Mouse (Mus musculus) CH12.LX (cell line): ENCODE results near the gene Wdr90. TPM values are rescaled to one million over a fixed set of nuclear protein-coding genes. Genes with fewer than 3 reads are reported as not detected.

Experiments used
- DNase-seq: peaks from one replicate; pipeline ENCODE4 v3.0.0-alpha.2; 2013; ENCODE audit errors: extremely low read depth
- H3K27ac ChIP-seq: 2 replicates; pipeline ENCODE4 v1.5.1; 2012; ENCODE audit warnings: low read depth, mild to moderate bottlenecking, control low read depth, moderate library complexity; ENCODE audit not compliant: insufficient read depth
- H3K27me3 ChIP-seq: replicated peaks from 2 replicates; pipeline ENCODE3; 2012; ENCODE audit warnings: inconsistent platforms
- H3K36me3 ChIP-seq, 2 experiments: replicated peaks in 1 of 2; 2 replicates each; pipeline versions ENCODE3 to v1.6.1; 2012; ENCODE audit warnings: inconsistent platforms in 1 of 2, low read length in 1 of 2, mild to moderate bottlenecking in 1 of 2, mixed read lengths in 1 of 2, moderate library complexity in 1 of 2; ENCODE audit not compliant: control insufficient read depth in 1 of 2, insufficient read depth in 1 of 2
- H3K4me1 ChIP-seq, 2 experiments: 2 replicates each; pipeline ENCODE4 v1.6.1; 2012; ENCODE audit warnings: inconsistent platforms in 1 of 2, moderate library complexity in 1 of 2; ENCODE audit not compliant: insufficient read depth in 2 of 2, control insufficient read depth in 1 of 2
- H3K4me2 ChIP-seq: 2 replicates; pipeline ENCODE4 v1.6.1; 2012; ENCODE audit warnings: low read depth, mild to moderate bottlenecking, control low read depth; ENCODE audit not compliant: poor library complexity, insufficient read depth, severe bottlenecking
- H3K4me3 ChIP-seq, 3 experiments: fragments of 150-350 bp in 1 of 3; sonication (generic) in 1 of 3; replicated peaks in 1 of 3; 2 replicates each; pipeline versions ENCODE3 to v1.5.1; 2011 to 2012; ENCODE audit warnings: low read depth in 2 of 3, low read length in 2 of 3, mild to moderate bottlenecking in 2 of 3, moderate library complexity in 2 of 3, control low read depth in 1 of 3, improper control_type of control experiment in 1 of 3, inconsistent platforms in 1 of 3, mixed read lengths in 1 of 3; ENCODE audit not compliant: poor library complexity in 1 of 3
- H3K79me2 ChIP-seq: replicated peaks from 2 replicates; pipeline ENCODE4 v1.6.1; 2012; ENCODE audit warnings: mild to moderate bottlenecking, moderate library complexity; ENCODE audit not compliant: control insufficient read depth, poor library complexity, insufficient read depth, severe bottlenecking; ENCODE audit errors: extremely low read depth
- H3K9ac ChIP-seq: 2 replicates; pipeline ENCODE4 v1.6.1; 2012; ENCODE audit warnings: low read depth, mild to moderate bottlenecking, control low read depth, moderate library complexity; ENCODE audit not compliant: insufficient read depth
- H3K9me3 ChIP-seq: replicated peaks from 2 replicates; pipeline ENCODE3; 2012; ENCODE audit warnings: low read length, inconsistent platforms, mixed read lengths
- CHD1 ChIP-seq: IDR thresholded peaks from 2 replicates; pipeline ENCODE4 v1.6.1; 2012; ENCODE audit warnings: low read depth, low read length, improper control_type of control experiment, inconsistent platforms
- E2F4 ChIP-seq: IDR thresholded peaks from 2 replicates; pipeline ENCODE4 v1.6.1; 2011; ENCODE audit warnings: low read depth, low read length, improper control_type of control experiment; ENCODE audit not compliant: insufficient replicate concordance
- ELF1 ChIP-seq: IDR thresholded peaks from 2 replicates; pipeline ENCODE4 v1.6.1; 2014; ENCODE audit warnings: low read depth, mild to moderate bottlenecking, inconsistent platforms, low read length, improper control_type of control experiment
- EP300 ChIP-seq: IDR thresholded peaks from 2 replicates; pipeline ENCODE4 v1.6.1; 2011; ENCODE audit warnings: low read length, improper control_type of control experiment
- GABPA ChIP-seq: IDR thresholded peaks from 2 replicates; pipeline ENCODE4 v1.6.1; 2012; ENCODE audit warnings: low read depth, low read length, improper control_type of control experiment, inconsistent platforms; ENCODE audit not compliant: insufficient replicate concordance
- IRF4 ChIP-seq: IDR thresholded peaks from 2 replicates; pipeline ENCODE4 v1.6.1; 2014; ENCODE audit warnings: low read depth, mild to moderate bottlenecking, inconsistent platforms, low read length, improper control_type of control experiment
- JUN ChIP-seq: IDR thresholded peaks from 2 replicates; pipeline ENCODE4 v1.6.1; 2011; ENCODE audit warnings: low read depth, mild to moderate bottlenecking, low read length, improper control_type of control experiment, moderate library complexity; ENCODE audit not compliant: insufficient read depth
- MAFK ChIP-seq: IDR thresholded peaks from 2 replicates; pipeline ENCODE4 v1.6.1; 2011; ENCODE audit warnings: low read length, improper control_type of control experiment; ENCODE audit not compliant: insufficient replicate concordance
- MAX ChIP-seq: IDR thresholded peaks from 2 replicates; pipeline ENCODE4 v1.6.1; 2011; ENCODE audit warnings: low read length, improper control_type of control experiment
- MXI1 ChIP-seq: IDR thresholded peaks from 2 replicates; pipeline ENCODE4 v1.6.1; 2011; ENCODE audit warnings: mild to moderate bottlenecking, low read depth, low read length, improper control_type of control experiment
- MYC ChIP-seq: IDR thresholded peaks from 2 replicates; pipeline ENCODE4 v1.6.1; 2011; ENCODE audit warnings: low read depth, mild to moderate bottlenecking, improper control_type of control experiment, low read length
- PAX5 ChIP-seq: IDR thresholded peaks from 2 replicates; pipeline ENCODE4 v1.6.1; 2012; ENCODE audit warnings: low read length, inconsistent platforms, mixed read lengths
- POLR2A ChIP-seq: IDR thresholded peaks from 2 replicates; pipeline ENCODE4 v1.6.1; 2011; ENCODE audit warnings: low read depth, mild to moderate bottlenecking, improper control_type of control experiment, low read length
- POLR2AphosphoS2 ChIP-seq: IDR thresholded peaks from 2 replicates; pipeline ENCODE4 v1.6.1; 2011; ENCODE audit warnings: low read depth, low read length, improper control_type of control experiment
- RAD21 ChIP-seq: IDR thresholded peaks from 2 replicates; pipeline ENCODE4 v1.6.1; 2011; ENCODE audit warnings: low read depth, mild to moderate bottlenecking, low read length, improper control_type of control experiment, moderate library complexity
- SIN3A ChIP-seq: IDR thresholded peaks from 2 replicates; pipeline ENCODE4 v1.6.1; 2012; ENCODE audit warnings: low read length, improper control_type of control experiment, inconsistent platforms
- SMC3 ChIP-seq: IDR thresholded peaks from 2 replicates; pipeline ENCODE4 v1.6.1; 2011; ENCODE audit warnings: low read depth, low read length, improper control_type of control experiment
- UBTF ChIP-seq: IDR thresholded peaks from 2 replicates; pipeline ENCODE4 v1.6.1; 2012; ENCODE audit warnings: low read depth, mild to moderate bottlenecking, inconsistent platforms, low read length, improper control_type of control experiment, moderate library complexity
- USF1 ChIP-seq: IDR thresholded peaks from 2 replicates; pipeline ENCODE4 v1.6.1; 2014; ENCODE audit warnings: low read depth, mild to moderate bottlenecking, inconsistent platforms, low read length, improper control_type of control experiment
- USF2 ChIP-seq: conservative IDR thresholded peaks from 2 replicates; pipeline ENCODE4 v1.6.1; 2011; ENCODE audit warnings: low read depth, low read length, improper control_type of control experiment
- ZKSCAN1 ChIP-seq: IDR thresholded peaks from 2 replicates; pipeline ENCODE4 v1.6.1; 2012; ENCODE audit warnings: low read depth, inconsistent platforms, low read length, improper control_type of control experiment, borderline replicate concordance
- ZMIZ1 ChIP-seq: IDR thresholded peaks from 2 replicates; pipeline ENCODE4 v1.6.1; 2012; ENCODE audit warnings: low read depth, mild to moderate bottlenecking, inconsistent platforms, low read length, improper control_type of control experiment
- dilution Hi-C: fragments of 300-500 bp; cut with MboI; formaldehyde crosslinking; loops from 2 replicates; pipeline ENCODE4 v1.14.3; 2020; ENCODE audit warnings: low sequenced_read_pairs; ENCODE audit not compliant: extremely low pct_unique_long_range_greater_than_20kb, extremely low pct_ligation_motif_present
- in situ Hi-C: fragments of 300-500 bp; cut with MboI; formaldehyde crosslinking; loops from 3 replicates; pipeline ENCODE4 v1.14.3; 2019; ENCODE audit warnings: low sequenced_read_pairs, low pct_ligation_motif_present, low pct_unique_long_range_greater_than_20kb, mixed read lengths
- polyA plus RNA-seq: library from polyadenylated mRNA; unstranded; fragments of >175 nt; gene quantifications from 2 replicates; pipeline ENCODE4 v1.2.1, GENCODE M21; 2012; ENCODE audit warnings: low read depth; ENCODE audit not compliant: insufficient read length
- total RNA-seq, 2 experiments: library from RNA; depleted of rRNA; stranded (reverse); fragments of 300-350 nt in 1 of 2; fragments of >200 nt in 1 of 2; gene quantifications; 2 replicates each; pipeline ENCODE4 v1.2.3; 2012 to 2014

The Wdr90 gene
- total and polyA plus RNA-seq, 3 experiments: 16.0 to 38.0 (median 23.8) TPM

DNA sequence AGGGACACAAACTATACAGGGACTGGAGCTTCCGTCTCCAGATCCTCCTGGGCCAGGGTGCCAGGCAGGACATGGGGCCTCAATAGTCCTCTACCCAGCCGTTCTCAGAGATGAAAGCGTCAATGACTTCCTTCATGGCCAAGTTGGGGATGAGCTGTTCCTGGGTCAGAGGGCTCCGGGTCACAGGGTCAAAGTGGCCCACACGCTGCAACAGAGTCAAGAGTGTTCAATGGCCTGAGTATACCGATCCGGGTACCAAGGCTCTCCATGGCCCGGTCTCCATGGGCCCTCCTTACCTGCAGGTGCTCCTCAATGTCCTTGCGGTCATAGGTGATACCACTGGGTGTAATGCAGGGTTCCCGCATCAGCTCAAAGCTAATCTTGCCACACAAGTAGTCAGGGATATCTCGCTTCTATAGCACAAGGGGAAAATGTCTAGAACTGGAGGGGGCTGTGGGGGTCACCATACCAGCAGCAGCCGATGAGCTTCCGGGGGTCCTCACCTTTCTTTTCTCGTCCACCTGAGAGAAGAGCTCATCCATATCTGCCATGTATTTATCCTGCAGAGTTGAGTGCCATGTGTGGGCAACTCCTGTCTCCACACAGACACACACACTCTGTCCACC lies 30.4 kb downstream of the Wdr90 start:
- Histone ChIP-seq H3K27me3 (no peaks in the 10 kb centered on the region), H3K36me3 (peaks cover 56 to 77% of the 10 kb centered on the region in 2 experiments), H3K4me1 (peaks cover 23 to 54% of the 10 kb centered on the region in 2 experiments), H3K9me3 (no peaks in the 10 kb centered on the region), H3K79me2 (peaks cover 14% of the 10 kb centered on the region), H3K27ac (no peak overlapping the region), H3K9ac (no peak overlapping the region; the same call in 1 of the 2 replicates), H3K4me3 (peak overlapping the region in 1 of 3 experiments; percentile 13), H3K4me2 (no peak overlapping the region)
- DNase-seq: no peak
- in situ Hi-C loops (no loop called here), dilution Hi-C loops (no loop called here)
- TF ChIP-seq GABPA (no peak), RAD21 (no peak), SIN3A (no peak), PAX5 (no peak), ELF1 (no peak), POLR2AphosphoS2 (no peak), ZMIZ1 (no peak), IRF4 (no peak), POLR2A (no peak), USF1 (no peak), E2F4 (no peak), MAFK (no peak), MXI1 (no peak), JUN (no peak)

DNA sequence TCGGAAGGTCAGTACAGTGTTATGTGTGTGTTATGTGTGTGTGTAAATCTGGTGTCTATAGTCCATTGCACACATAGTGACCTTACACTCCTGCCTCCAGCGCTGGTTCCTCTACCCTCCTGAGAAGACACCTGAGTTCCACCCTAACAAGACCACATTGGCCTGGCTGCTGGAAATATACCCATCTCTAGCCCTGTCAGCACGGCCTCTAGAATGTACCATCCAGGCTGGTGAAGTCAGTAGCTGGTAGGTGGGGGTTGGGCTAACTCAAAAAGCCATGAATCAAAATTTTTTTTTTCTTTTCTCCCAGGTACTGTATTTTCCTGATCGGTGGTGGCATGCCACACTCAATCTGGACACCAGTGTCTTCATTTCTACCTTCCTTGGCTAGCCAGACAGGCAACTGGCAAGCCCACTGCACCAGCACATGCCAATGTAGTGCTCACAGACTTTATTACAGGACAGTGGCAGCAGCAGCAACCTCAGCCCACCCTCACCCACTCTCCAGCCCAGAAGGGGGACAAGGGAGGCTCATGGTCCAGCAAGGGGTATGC lies 31.0 kb downstream of the Wdr90 start:
- DNase-seq: no peak
- Histone ChIP-seq H3K4me2 (no peak overlapping the region), H3K4me3 (no peak overlapping the region), H3K79me2 (peaks cover 14% of the 10 kb centered on the region), H3K9ac (no peak overlapping the region), H3K27me3 (no peaks in the 10 kb centered on the region), H3K27ac (no peak overlapping the region), H3K9me3 (no peaks in the 10 kb centered on the region), H3K36me3 (peaks cover 56 to 77% of the 10 kb centered on the region in 2 experiments), H3K4me1 (peaks cover 27 to 61% of the 10 kb centered on the region in 2 experiments)
- TF ChIP-seq EP300 (no peak), SMC3 (no peak), MXI1 (no peak), ZMIZ1 (no peak; the same call in 1 of the 2 replicates), USF2 (no peak), MYC (no peak), CHD1 (no peak), UBTF (no peak), ELF1 (no peak), ZKSCAN1 (no peak), E2F4 (no peak), MAX (no peak)
- in situ Hi-C loops: no loop called here
- dilution Hi-C loops: no loop called here
